Mouse (Mus musculus) CH12.LX (cell line): Measurements from ENCODE around the gene Sptbn4. TPM values are rescaled to one million over a fixed set of nuclear protein-coding genes. Genes with fewer than 3 reads are reported as not detected.

ENCODE experiments used
- DNase-seq: peaks from one replicate; pipeline ENCODE4 v3.0.0-alpha.2; 2013; ENCODE audit errors: extremely low read depth
- H3K27ac ChIP-seq: 2 replicates; pipeline ENCODE4 v1.5.1; 2012; ENCODE audit warnings: low read depth, mild to moderate bottlenecking, control low read depth, moderate library complexity; ENCODE audit not compliant: insufficient read depth
- H3K27me3 ChIP-seq: replicated peaks from 2 replicates; pipeline ENCODE3; 2012; ENCODE audit warnings: inconsistent platforms
- H3K36me3 ChIP-seq, 2 experiments: replicated peaks in 1 of 2; 2 replicates each; pipeline versions ENCODE3 to v1.6.1; 2012; ENCODE audit warnings: inconsistent platforms in 1 of 2, low read length in 1 of 2, mild to moderate bottlenecking in 1 of 2, mixed read lengths in 1 of 2, moderate library complexity in 1 of 2; ENCODE audit not compliant: control insufficient read depth in 1 of 2, insufficient read depth in 1 of 2
- H3K4me1 ChIP-seq, 2 experiments: 2 replicates each; pipeline ENCODE4 v1.6.1; 2012; ENCODE audit warnings: inconsistent platforms in 1 of 2, moderate library complexity in 1 of 2; ENCODE audit not compliant: insufficient read depth in 2 of 2, control insufficient read depth in 1 of 2
- H3K4me2 ChIP-seq: 2 replicates; pipeline ENCODE4 v1.6.1; 2012; ENCODE audit warnings: low read depth, mild to moderate bottlenecking, control low read depth; ENCODE audit not compliant: poor library complexity, insufficient read depth, severe bottlenecking
- H3K4me3 ChIP-seq, 3 experiments: fragments of 150-350 bp in 1 of 3; sonication (generic) in 1 of 3; replicated peaks in 1 of 3; 2 replicates each; pipeline versions ENCODE3 to v1.5.1; 2011 to 2012; ENCODE audit warnings: low read depth in 2 of 3, low read length in 2 of 3, mild to moderate bottlenecking in 2 of 3, moderate library complexity in 2 of 3, control low read depth in 1 of 3, improper control_type of control experiment in 1 of 3, inconsistent platforms in 1 of 3, mixed read lengths in 1 of 3; ENCODE audit not compliant: poor library complexity in 1 of 3
- H3K79me2 ChIP-seq: replicated peaks from 2 replicates; pipeline ENCODE4 v1.6.1; 2012; ENCODE audit warnings: mild to moderate bottlenecking, moderate library complexity; ENCODE audit not compliant: control insufficient read depth, poor library complexity, insufficient read depth, severe bottlenecking; ENCODE audit errors: extremely low read depth
- H3K9ac ChIP-seq: 2 replicates; pipeline ENCODE4 v1.6.1; 2012; ENCODE audit warnings: low read depth, mild to moderate bottlenecking, control low read depth, moderate library complexity; ENCODE audit not compliant: insufficient read depth
- H3K9me3 ChIP-seq: replicated peaks from 2 replicates; pipeline ENCODE3; 2012; ENCODE audit warnings: low read length, inconsistent platforms, mixed read lengths
- CHD2 ChIP-seq: IDR thresholded peaks from 2 replicates; pipeline ENCODE4 v1.6.1; 2011; ENCODE audit warnings: low read length, improper control_type of control experiment
- E2F4 ChIP-seq: IDR thresholded peaks from 2 replicates; pipeline ENCODE4 v1.6.1; 2011; ENCODE audit warnings: low read depth, low read length, improper control_type of control experiment; ENCODE audit not compliant: insufficient replicate concordance
- ELF1 ChIP-seq: IDR thresholded peaks from 2 replicates; pipeline ENCODE4 v1.6.1; 2014; ENCODE audit warnings: low read depth, mild to moderate bottlenecking, inconsistent platforms, low read length, improper control_type of control experiment
- JUN ChIP-seq: IDR thresholded peaks from 2 replicates; pipeline ENCODE4 v1.6.1; 2011; ENCODE audit warnings: low read depth, mild to moderate bottlenecking, low read length, improper control_type of control experiment, moderate library complexity; ENCODE audit not compliant: insufficient read depth
- MAX ChIP-seq: IDR thresholded peaks from 2 replicates; pipeline ENCODE4 v1.6.1; 2011; ENCODE audit warnings: low read length, improper control_type of control experiment
- MAZ ChIP-seq: IDR thresholded peaks from 2 replicates; pipeline ENCODE4 v1.6.1; 2012; ENCODE audit warnings: low read depth, mild to moderate bottlenecking, inconsistent platforms, low read length, improper control_type of control experiment, moderate library complexity
- MEF2A ChIP-seq: IDR thresholded peaks from 2 replicates; pipeline ENCODE4 v1.6.1; 2014; ENCODE audit warnings: low read depth, mild to moderate bottlenecking, inconsistent platforms, low read length, improper control_type of control experiment, borderline replicate concordance
- MXI1 ChIP-seq: IDR thresholded peaks from 2 replicates; pipeline ENCODE4 v1.6.1; 2011; ENCODE audit warnings: mild to moderate bottlenecking, low read depth, low read length, improper control_type of control experiment
- NELFE ChIP-seq: IDR thresholded peaks from 2 replicates; pipeline ENCODE4 v1.6.1; 2011; ENCODE audit warnings: low read depth, low read length, improper control_type of control experiment
- RAD21 ChIP-seq: IDR thresholded peaks from 2 replicates; pipeline ENCODE4 v1.6.1; 2011; ENCODE audit warnings: low read depth, mild to moderate bottlenecking, low read length, improper control_type of control experiment, moderate library complexity
- SIN3A ChIP-seq: IDR thresholded peaks from 2 replicates; pipeline ENCODE4 v1.6.1; 2012; ENCODE audit warnings: low read length, improper control_type of control experiment, inconsistent platforms
- SMC3 ChIP-seq: IDR thresholded peaks from 2 replicates; pipeline ENCODE4 v1.6.1; 2011; ENCODE audit warnings: low read depth, low read length, improper control_type of control experiment
- TBP ChIP-seq: conservative IDR thresholded peaks from 2 replicates; pipeline ENCODE4 v1.6.1; 2011; ENCODE audit warnings: low read depth, low read length, improper control_type of control experiment
- ZKSCAN1 ChIP-seq: IDR thresholded peaks from 2 replicates; pipeline ENCODE4 v1.6.1; 2012; ENCODE audit warnings: low read depth, inconsistent platforms, low read length, improper control_type of control experiment, borderline replicate concordance
- dilution Hi-C: fragments of 300-500 bp; cut with MboI; formaldehyde crosslinking; loops from 2 replicates; pipeline ENCODE4 v1.14.3; 2020; ENCODE audit warnings: low sequenced_read_pairs; ENCODE audit not compliant: extremely low pct_unique_long_range_greater_than_20kb, extremely low pct_ligation_motif_present
- in situ Hi-C: fragments of 300-500 bp; cut with MboI; formaldehyde crosslinking; loops from 3 replicates; pipeline ENCODE4 v1.14.3; 2019; ENCODE audit warnings: low sequenced_read_pairs, low pct_ligation_motif_present, low pct_unique_long_range_greater_than_20kb, mixed read lengths
- polyA plus RNA-seq: library from polyadenylated mRNA; unstranded; fragments of >175 nt; gene quantifications from 2 replicates; pipeline ENCODE4 v1.2.1, GENCODE M21; 2012; ENCODE audit warnings: low read depth; ENCODE audit not compliant: insufficient read length
- total RNA-seq, 2 experiments: library from RNA; depleted of rRNA; stranded (reverse); fragments of 300-350 nt in 1 of 2; fragments of >200 nt in 1 of 2; gene quantifications; 2 replicates each; pipeline ENCODE4 v1.2.3; 2012 to 2014

Sptbn4 gene
- total and polyA plus RNA-seq, 3 experiments: 0.21 to 0.38 (median 0.24) TPM

GRCm38 (mm10) chr7:27356861-27357594 lies 90.5 kb downstream of the Sptbn4 start, which contains the start of gene Gm20479:
Gene Gm20479 (minus strand): TSS chr7:27357419.
- Histone ChIP-seq H3K4me3 (peak within 1 kb of the TSS; percentile 65 to 95 (median 68)), H3K4me1 (peaks cover 5 to 34% of the 10 kb centered on the region in 2 experiments), H3K4me2 (peak within 1 kb of the TSS; percentile 51), H3K79me2 (peaks cover 4% of the 10 kb centered on the region; the same call in 1 of the 2 replicates), H3K27me3 (peaks cover under 1% of the 10 kb centered on the region), H3K9me3 (peaks cover 2% of the 10 kb centered on the region), H3K36me3 (peaks cover 10 to 19% of the 10 kb centered on the region in 2 experiments), H3K27ac (peak within 1 kb of the TSS; percentile 78), H3K9ac (peak within 1 kb of the TSS; percentile 61)
- no peak for TF ChIP-seq RAD21
- TF ChIP-seq E2F4: no peak
- no peak for TF ChIP-seq JUN
- 0 out of 2 replicates have a peak, but pooled peaks have one; percentile 40 for TF ChIP-seq MAZ
- TF ChIP-seq SIN3A: peak; percentile 21
- TF ChIP-seq NELFE: no peak
- no peak for TF ChIP-seq SMC3
- 0 out of 2 replicates have a peak, but pooled peaks have one; percentile 25 for TF ChIP-seq MAX
- peak; percentile 18; the same call in 1 of the 2 replicates for TF ChIP-seq MXI1
- no peak for TF ChIP-seq ZKSCAN1
- TF ChIP-seq TBP: peak; percentile 43; the same call in 1 of the 2 replicates
- no peak for TF ChIP-seq MEF2A
- dilution Hi-C loops (no loop called here), in situ Hi-C loops (no loop called here)
- DNase-seq: peak; percentile 43

DNA sequence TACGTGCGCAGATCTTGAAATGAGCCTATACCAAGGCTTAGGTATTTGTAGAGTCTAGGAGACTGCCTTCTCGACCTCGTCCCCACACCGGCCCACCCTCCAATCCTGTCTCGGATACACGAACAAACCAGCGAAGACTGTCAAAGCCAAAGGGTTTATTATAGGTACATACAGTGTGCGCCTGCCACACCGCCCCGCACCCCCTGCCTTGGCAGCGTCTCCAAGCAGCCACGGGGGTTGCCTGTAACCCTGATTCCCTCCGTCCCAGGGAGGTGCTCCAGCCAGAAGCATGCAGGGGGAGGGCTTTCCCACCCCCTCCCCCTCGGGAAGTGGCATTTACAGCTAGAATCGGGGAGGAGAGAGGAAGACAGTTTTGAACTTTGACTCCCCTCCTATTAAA lies 91.2 kb downstream of the Sptbn4 start:
- H3K4me1 ChIP-seq: peaks cover 5 to 31% of the 10 kb centered on the region in 2 experiments
- peaks cover 2% of the 10 kb centered on the region for H3K9me3 ChIP-seq
- peak overlapping the region; percentile 78 for H3K27ac ChIP-seq
- H3K4me2 ChIP-seq: peak overlapping the region; percentile 45
- TF ChIP-seq CHD2: 0 out of 2 replicates have a peak, but pooled peaks have one; percentile 2
- TF ChIP-seq ZKSCAN1: no peak
- TF ChIP-seq ELF1: peak; percentile 28; the same call in 1 of the 2 replicates
- H3K79me2 ChIP-seq: peaks cover 4% of the 10 kb centered on the region; the same call in 1 of the 2 replicates
- no peaks in the 10 kb centered on the region for H3K27me3 ChIP-seq
- H3K9ac ChIP-seq: peak overlapping the region; percentile 61
- peak overlapping the region; percentile 65 to 95 (median 68) for H3K4me3 ChIP-seq
- in situ Hi-C loops (no loop called here), dilution Hi-C loops (no loop called here)
- no peak for DNase-seq
- H3K36me3 ChIP-seq: peaks cover 15 to 26% of the 10 kb centered on the region in 2 experiments
